Mouse (Mus musculus) stomach, postnatal 0 days (tissue): ENCODE measurements around the gene Cenpu. TPM values are rescaled to one million over a fixed set of nuclear protein-coding genes. Genes with fewer than 3 reads are reported as not detected.

Source experiments
- ATAC-seq: fragments of 200-750 bp; cut with Nextera tagmentation; 2 replicates; pipeline ENCODE4 v1.8.0; 2017; ENCODE audit not compliant: low FRiP score, low TSS enrichment
- DNase-seq: peaks from one replicate; pipeline ENCODE4 v3.0.0-alpha.2; 2016; ENCODE audit warnings: low spot score
- H3K27ac ChIP-seq: fragments of 300-500 bp; sonication (generic); replicated peaks from 2 replicates; pipeline ENCODE4 v1.5.1; 2014; ENCODE audit warnings: mild to moderate bottlenecking, control low read depth
- H3K27me3 ChIP-seq: fragments of 300-500 bp; sonication (generic); 2 replicates; pipeline ENCODE4 v1.6.1; 2014; ENCODE audit warnings: low read length; ENCODE audit not compliant: control insufficient read depth, insufficient read depth
- H3K36me3 ChIP-seq: fragments of 300-500 bp; sonication (generic); 2 replicates; pipeline ENCODE4 v1.6.1; 2014; ENCODE audit warnings: low read length, mixed read lengths; ENCODE audit not compliant: control insufficient read depth, insufficient read depth
- H3K4me1 ChIP-seq: fragments of 300-500 bp; sonication (generic); replicated peaks from 2 replicates; pipeline ENCODE4 v1.6.1; 2014; ENCODE audit warnings: antibody characterized with exemption; ENCODE audit not compliant: control insufficient read depth, insufficient read depth
- H3K4me2 ChIP-seq: fragments of 300-500 bp; sonication (generic); replicated peaks from 2 replicates; pipeline ENCODE4 v1.6.1; 2014; ENCODE audit warnings: low read depth, mild to moderate bottlenecking, control low read depth, moderate library complexity
- H3K4me3 ChIP-seq: fragments of 300-500 bp; sonication (generic); 2 replicates; pipeline ENCODE4 v1.5.1; 2014; ENCODE audit warnings: low read depth, low read length, control low read depth
- H3K9ac ChIP-seq: fragments of 300-500 bp; sonication (generic); 2 replicates; pipeline ENCODE4 v1.6.1; 2014; ENCODE audit warnings: mild to moderate bottlenecking, low read length, control low read depth, mixed read lengths
- H3K9me3 ChIP-seq: fragments of 300-500 bp; sonication (generic); 2 replicates; pipeline ENCODE4 v1.6.1; 2016; ENCODE audit warnings: low read length; ENCODE audit not compliant: control insufficient read depth
- CTCF ChIP-seq: IDR thresholded peaks from 2 replicates; pipeline ENCODE4 v1.5.1; 2016; ENCODE audit warnings: antibody characterized with exemption, low read depth, mild to moderate bottlenecking, moderate library complexity
- EP300 ChIP-seq: optimal IDR thresholded peaks from 2 replicates; pipeline ENCODE3; 2016; ENCODE audit warnings: antibody characterized with exemption
- WGBS: fragments of 180-500 bp; shearing (Covaris S2); extraction: QIAGEN DNeasy Blood & Tissue Kit; methylation state at CpG from one replicate; pipeline ENCODE4 v1.1.7; 2014; 5-methylcytosine and 5-hydroxymethylcytosine counted together
- polyA plus RNA-seq: library from polyadenylated mRNA; unstranded; fragments of >200 nt; fragmentation: Nextera tagmentation; extraction: Ambion mirVana; gene quantifications from 2 replicates; pipeline ENCODE4 v1.2.1, GENCODE M21; 2015

The Cenpu gene
- polyA plus RNA-seq, 1 experiment from 2014 or later, result 7.3 TPM

DNA sequence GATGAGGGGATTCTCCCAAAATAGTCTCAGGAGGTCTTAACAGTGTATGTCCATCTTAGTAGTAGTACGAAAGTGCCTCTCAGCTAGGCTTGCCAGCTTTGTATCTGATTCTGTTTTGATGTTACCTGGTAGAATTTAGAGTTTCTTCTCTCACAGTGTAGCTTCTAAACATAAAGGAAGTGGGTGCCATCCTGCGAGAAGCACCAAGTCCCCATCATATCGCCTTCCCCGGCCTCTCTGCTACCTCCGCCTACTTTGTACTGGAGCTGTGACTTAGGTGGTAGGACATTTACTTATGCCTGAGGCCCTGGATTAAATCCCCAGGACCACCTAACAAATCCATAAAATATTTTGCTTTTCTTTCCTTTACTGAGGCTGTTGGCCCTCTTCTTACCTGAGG lies 74.8 kb downstream of the Cenpu start:
- H3K36me3 ChIP-seq, result no peaks in the 10 kb centered on the region
- H3K4me3 ChIP-seq, result no peak overlapping the region
- H3K27ac ChIP-seq, result no peak overlapping the region
- TF ChIP-seq CTCF, result no peak
- no peak for TF ChIP-seq EP300
- no peaks in the 10 kb centered on the region for H3K4me1 ChIP-seq
- no peak overlapping the region for H3K9ac ChIP-seq
- H3K9me3 ChIP-seq, result no peaks in the 10 kb centered on the region
- DNase-seq, result no peak
- 98% methylated on average over 5 of the region's 5 CpGs for WGBS
- H3K27me3 ChIP-seq, result no peaks in the 10 kb centered on the region
- H3K4me2 ChIP-seq, result no peak overlapping the region
- ATAC-seq, result no peak

DNA sequence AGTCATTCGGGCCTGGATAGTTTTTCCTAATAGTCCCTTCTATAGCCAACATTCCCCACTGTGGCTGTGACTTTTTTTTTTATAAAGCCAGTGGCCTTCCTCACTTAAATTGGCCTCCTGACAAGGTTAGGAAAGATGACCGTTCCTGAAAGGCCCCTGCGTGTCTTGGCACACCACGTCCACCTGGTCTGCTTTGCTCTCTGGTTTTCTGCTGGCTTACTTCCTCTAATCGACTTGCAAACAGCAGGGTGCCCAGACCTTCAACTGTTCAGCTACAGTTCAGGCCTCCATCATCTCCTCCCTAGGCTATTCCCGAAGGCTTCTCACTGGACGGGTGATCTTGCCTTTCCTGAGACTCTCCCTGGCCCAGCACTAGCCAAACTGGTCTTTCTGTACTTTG lies 76.1 kb downstream of the Cenpu start:
- no peaks in the 10 kb centered on the region for H3K36me3 ChIP-seq
- WGBS, result 77% methylated on average over 7 of the region's 7 CpGs

DNA sequence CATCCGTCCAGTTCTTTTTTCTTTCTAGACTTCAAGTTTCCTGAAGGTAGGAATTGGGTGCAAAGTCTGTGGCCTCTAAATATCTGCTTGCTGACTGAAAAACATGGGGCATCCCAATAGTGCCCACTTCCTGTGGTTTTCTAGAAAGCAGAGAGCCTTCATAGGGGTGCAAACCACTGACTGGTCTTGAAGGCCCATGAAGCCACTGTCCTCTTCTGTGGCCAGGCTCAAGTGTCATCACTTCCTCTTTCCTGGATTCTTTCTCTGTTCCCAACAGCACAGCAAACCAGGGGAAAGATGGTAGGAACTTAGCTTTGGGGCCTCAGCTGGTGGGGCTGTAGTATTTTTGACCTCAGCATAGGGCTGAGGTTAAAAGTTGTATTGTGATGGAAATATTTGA lies 76.8 kb downstream of the Cenpu start:
- Histone ChIP-seq H3K36me3 (no peaks in the 10 kb centered on the region; the same call in 1 of the 2 replicates), H3K4me2 (no peak overlapping the region), H3K9me3 (no peaks in the 10 kb centered on the region), H3K9ac (no peak overlapping the region), H3K4me3 (no peak overlapping the region), H3K4me1 (no peaks in the 10 kb centered on the region), H3K27me3 (no peaks in the 10 kb centered on the region), H3K27ac (no peak overlapping the region)
- ATAC-seq (no peak), DNase-seq (no peak)
- no peak for TF ChIP-seq CTCF
- no peak for TF ChIP-seq EP300
- 81% methylated on average over 1 of the region's 1 CpGs for WGBS

More for the DNA sequence above, 76.1 kb downstream of the Cenpu start:
- no peak overlapping the region for H3K4me3 ChIP-seq
- H3K9me3 ChIP-seq, result no peaks in the 10 kb centered on the region
- H3K4me2 ChIP-seq, result no peak overlapping the region
- TF ChIP-seq CTCF, result no peak
- TF ChIP-seq EP300, result no peak
- H3K27ac ChIP-seq, result no peak overlapping the region
- H3K9ac ChIP-seq, result no peak overlapping the region
- H3K4me1 ChIP-seq, result no peaks in the 10 kb centered on the region
- DNase-seq (no peak), ATAC-seq (no peak)
- H3K27me3 ChIP-seq, result no peaks in the 10 kb centered on the region

Other genes with a start within 250 kb of the Cenpu start
- gene Acsl1, start 81.0 kb upstream of the Cenpu start, polyA plus RNA-seq, result 47.4 and 47.5 TPM in 2 replicates
- gene Primpol, start 65.2 kb downstream of the Cenpu start, polyA plus RNA-seq, result 4.0 and 6.1 TPM in 2 replicates
- gene Casp3, start 65.3 kb downstream of the Cenpu start, polyA plus RNA-seq, result 24.0 and 25.0 TPM in 2 replicates
- 23.3 and 27.0 TPM in 2 replicates for gene Irf2, start 187.7 kb downstream of the Cenpu start, polyA plus RNA-seq